Mouse (Mus musculus): ENCODE data around the gene Phactr1.
A peak's percentile ranks its signal among the peaks of the same experiment; 100 is the strongest.

Gene Phactr1

DNA sequence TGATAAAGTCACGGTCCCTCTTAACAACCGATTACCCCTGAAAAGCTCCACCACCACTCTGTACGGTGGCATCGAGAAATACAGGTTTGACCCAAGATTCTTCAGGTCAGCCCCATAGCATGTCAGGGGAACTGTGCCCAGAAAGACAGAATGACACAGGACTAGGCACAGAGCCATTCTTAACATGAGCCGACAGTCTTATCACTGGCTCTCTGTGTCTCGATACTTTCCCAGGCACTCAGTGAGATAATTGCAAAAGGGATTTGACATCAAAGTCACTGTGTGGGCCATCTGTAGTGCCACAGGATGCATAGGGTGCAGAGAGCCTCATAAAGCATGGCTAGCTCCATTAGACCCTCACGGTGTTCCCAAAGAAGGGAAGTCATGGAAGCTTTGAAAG, 453.0 kb downstream of the Phactr1 start:
- no peak for DNase-seq

DNA sequence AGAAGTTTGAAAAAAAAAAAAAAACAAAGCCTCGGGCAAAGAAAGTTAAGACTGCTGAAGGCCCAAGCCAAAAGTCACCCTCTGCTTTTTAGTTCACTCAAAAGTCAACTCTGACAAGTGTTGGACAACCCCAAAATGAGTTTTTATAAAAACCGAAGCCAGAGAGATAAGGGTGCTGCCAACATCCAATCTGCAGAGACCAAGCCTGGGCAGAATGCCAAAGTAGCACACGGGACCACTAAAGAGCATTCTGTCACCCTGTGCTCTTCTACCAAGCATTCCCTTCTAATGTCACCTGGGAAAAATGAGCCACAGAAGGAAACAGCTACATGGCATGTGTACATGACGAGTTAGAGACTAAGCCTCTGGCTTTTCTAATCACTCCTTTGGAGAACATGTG, 454.0 kb downstream of the Phactr1 start:
- no peak for DNase-seq

- DNase-seq = peak; percentile 54 to 57
These were observed 464.4 kb downstream of the Phactr1 start for GRCm38 (mm10) chr13:43144720-43145418.

DNA sequence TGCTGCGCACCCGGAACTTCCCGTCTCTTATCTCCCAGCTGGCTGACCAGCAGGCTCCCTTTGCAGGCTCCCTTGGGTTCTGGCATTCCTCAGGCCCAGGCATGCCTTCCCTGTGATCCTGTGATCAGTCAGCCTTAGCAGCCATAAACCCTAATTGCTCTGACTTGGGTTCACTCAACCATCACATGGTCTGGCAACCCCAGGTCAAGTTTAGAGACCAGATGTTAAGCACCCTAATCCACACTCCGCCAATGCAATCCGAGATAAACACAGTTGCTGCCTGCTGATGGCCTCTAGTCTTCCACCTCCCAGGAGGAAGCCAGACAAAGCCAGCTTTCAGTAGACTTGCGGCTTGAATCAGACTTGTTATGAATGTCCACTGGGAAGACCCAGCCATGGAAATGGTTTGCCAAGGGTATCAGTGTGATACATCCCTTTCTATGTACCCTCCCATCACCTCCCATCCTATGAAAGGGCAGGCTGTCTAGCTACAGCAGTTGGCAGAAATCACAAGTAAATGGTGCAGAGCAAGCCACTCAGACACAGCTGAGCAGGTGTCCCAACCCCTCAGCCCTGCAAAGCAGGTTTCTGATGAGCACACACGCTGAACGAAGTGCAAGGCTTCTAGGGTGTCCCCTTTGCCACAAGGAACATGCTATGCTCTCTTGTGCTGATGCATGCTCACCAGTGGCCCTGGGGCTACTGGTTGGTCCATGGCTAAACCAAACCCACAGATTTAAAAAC, 466.3 kb downstream of the Phactr1 start:
- peak; percentile 69 to 77 for DNase-seq

GRCm38 (mm10) chr13:43148692-43149091, 468.3 kb downstream of the Phactr1 start:
- DNase-seq = no peak

DNA sequence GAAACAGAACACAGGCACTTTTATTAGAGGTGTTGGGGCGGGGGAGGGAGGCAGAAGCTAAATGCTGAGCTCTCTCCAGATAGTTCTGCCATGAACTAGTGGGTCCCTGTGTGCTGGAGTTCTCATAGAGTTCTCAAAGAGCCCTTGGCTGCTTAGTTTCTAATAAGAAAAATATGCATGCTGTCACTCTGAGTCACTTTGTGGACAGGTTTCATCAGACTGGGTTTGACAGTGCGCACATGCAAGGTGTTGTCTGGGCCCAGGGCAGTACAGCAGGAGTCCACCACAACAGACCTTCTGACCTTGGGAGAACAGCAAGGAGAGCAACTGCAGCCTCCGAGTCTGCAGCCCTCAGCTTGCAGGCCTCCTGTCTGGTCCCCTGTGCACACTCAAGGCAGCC, 469.2 kb downstream of the Phactr1 start:
- DNase-seq = no peak

GRCm38 (mm10) chr13:43152005-43152520, 471.6 kb downstream of the Phactr1 start:
- DNase-seq = no peak

DNA sequence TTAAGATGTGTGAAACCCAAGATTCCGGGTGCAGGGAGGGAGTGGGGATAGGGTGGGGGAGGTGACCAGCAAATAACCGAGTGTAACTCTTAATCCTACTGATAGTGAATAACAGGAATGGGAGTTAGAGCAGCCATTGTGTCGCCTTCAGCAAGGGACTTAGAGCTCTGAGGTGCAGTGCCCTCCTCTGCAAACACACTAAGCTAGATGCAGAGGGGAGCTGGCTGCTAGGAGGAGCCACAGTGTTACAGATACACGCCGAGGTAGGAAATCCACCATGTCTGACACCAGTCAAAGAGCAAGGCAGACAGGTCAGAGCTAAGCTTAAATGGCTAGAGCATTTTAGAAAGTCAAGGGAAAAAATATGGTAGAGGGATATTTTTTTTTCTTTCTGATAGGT, 476.9 kb downstream of the Phactr1 start:
- no peak for DNase-seq

GRCm38 (mm10) chr13:43158281-43158680, 477.9 kb downstream of the Phactr1 start:
- DNase-seq = peak; percentile 38 to 51

DNA sequence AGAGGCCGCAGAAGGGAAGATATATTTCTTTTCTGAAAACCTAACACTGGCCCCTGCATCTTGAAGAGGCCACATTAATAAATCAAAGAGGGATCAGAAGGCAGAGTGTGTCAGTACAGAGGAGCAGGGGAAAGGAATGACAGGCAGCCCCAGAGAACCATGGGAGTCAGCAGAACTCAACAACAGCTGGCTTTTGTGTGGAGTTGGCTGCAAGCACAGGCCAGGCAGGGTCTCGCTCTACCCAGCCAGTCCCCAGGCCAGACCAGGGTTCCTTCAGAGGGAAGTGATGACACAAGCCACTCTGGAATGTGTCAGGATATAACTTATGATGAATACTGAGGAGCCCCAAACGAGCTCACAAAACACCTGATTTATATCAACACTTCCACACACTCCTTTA, 479.0 kb downstream of the Phactr1 start:
- DNase-seq = peak; percentile 36 to 46

DNA sequence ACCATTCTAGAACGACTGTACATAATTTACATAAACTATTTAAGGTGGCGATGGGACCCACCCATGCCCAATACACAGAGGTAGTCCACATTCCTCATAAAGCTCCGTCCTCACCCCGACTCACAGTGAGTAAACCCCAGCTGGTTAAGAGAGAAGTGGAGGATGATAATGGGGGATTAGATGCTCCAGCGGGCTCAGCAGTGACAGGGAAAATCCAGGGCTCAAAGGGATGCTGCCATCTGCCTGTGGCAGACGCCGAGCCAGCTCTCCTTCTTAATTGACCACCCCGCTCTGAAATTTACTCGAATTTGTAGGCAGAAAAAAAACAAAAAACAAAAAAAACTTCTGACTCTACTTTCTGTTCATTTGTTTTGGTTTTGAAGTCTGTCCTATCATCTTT, 487.3 kb downstream of the Phactr1 start:
- DNase-seq = no peak

- DNase-seq = peak; percentile 98 to 100
These were observed 490.7 kb downstream of the Phactr1 start, which contains the start of gene Tbc1d7 for GRCm38 (mm10) chr13:43171020-43171710. Tbc1d7 (minus strand) TSS chr13:43171501.

- peak in 1 of 2 experiments; percentile 46 for DNase-seq
These were observed 491.8 kb downstream of the Phactr1 start for GRCm38 (mm10) chr13:43172036-43172713.

DNA sequence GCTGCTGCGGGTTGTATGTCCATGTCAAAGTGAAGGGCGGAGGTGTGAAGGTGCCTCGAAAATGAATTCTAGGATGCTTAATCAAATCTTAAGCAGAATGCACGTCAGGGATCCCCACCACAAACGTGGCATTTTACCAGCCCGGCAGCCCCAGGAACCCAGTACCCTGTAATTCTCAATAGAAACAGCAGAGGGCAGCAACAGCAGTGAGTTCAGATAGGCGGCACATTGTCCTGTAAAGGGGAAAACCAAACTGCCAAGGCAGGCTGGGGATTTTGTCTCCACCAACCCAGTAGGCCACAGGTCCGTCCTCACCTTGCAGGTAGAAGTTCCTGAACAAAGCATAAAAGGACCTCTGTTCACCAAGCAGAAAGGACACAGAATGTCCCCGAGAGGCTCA, 492.8 kb downstream of the Phactr1 start:
- DNase-seq = peak; percentile 80 to 85

DNA sequence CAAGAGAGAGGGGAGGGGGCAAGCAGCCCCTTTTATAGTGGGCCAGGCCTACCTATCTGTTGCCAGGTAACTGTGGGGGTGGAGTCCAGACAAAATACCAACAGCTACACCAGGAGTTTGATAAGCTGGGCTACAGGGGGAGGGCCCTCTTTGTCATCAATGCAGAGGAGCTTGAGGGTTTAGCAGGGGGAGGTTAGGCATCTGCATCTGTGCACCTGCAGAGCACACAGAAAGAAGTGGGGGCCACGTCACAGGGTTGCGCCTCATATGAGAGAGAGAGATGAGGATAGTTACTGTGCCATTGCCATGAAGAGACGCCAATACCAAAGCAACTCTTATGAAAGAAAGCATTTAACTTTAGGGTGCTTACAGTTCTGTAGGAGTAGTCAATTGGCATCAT, 496.3 kb downstream of the Phactr1 start:
- no peak for DNase-seq

DNA sequence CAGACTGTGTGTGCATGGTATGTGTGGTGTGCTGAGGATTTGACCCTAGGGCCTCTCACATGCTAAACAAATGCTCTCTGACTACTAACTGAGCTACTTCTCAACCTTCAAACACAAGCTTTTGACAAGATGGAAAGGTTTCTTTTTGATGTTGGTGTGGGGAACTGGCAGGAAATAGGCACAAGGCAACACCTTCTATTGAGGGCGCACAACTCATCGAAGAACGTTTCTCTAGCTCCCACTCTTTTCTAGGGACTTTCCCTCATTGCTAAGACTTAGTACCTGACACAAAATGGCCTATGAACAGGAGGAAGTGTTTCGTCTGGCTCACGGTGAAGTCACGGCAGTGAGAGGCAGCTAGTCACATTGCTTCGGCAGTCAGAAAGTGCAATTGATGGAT, 496.9 kb downstream of the Phactr1 start:
- no peak for DNase-seq

DNA sequence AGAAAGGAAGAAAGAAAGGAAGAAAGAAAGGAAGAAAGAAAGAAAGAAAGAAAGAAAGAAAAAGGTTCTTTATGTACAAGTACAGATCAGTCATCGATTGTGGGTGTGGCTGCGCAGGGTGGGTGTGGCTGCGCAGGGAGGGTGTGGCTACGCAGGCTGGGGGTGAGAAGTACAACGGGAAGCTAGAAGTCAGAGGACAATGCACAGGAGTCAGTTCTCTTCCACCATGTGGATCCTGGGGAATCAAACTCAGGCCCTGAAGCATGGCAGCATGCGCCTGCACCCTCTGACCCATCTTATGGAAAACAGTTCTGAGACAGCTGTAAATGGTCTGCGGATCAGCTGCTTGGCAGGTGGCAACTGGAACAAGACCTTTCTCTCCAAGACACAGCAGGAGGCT, 500.7 kb downstream of the Phactr1 start:
- no peak for DNase-seq

DNA sequence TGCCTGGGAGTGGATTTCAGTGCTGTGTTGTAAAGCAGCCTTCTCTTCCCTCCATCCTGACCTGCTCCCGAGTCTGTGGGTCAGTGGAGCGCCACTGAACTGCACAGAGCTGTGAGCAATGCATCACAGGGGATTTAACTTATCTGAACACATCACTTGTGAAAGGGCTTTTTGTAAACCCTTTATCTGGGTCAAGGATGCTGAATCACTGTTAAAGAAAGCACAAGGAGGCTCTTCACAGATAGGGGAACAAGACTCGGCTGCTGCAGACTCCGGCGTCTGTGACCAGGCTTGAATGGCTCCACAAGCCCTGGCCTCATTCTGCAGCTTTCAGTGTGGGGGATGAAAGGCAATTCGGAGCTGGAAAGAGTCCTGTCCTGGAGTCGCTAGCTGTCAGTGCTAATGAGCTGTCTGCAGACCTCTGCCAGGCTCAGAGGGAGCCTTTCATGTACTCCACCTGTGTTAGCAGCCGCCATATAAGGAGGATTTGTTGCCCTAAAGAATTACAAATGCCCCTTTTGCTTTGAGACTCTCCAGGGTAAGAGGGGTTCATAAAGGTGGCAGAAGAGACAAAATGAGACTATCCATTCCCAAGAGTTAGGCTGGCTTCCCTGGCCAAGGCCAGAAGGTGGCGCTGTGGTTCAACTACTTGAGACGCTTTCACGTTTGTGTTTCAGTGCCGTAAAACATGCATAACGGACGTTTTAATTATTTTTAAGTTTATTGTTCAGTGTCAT, 502.2 kb downstream of the Phactr1 start:
- DNase-seq = peak; percentile 72 to 91

DNA sequence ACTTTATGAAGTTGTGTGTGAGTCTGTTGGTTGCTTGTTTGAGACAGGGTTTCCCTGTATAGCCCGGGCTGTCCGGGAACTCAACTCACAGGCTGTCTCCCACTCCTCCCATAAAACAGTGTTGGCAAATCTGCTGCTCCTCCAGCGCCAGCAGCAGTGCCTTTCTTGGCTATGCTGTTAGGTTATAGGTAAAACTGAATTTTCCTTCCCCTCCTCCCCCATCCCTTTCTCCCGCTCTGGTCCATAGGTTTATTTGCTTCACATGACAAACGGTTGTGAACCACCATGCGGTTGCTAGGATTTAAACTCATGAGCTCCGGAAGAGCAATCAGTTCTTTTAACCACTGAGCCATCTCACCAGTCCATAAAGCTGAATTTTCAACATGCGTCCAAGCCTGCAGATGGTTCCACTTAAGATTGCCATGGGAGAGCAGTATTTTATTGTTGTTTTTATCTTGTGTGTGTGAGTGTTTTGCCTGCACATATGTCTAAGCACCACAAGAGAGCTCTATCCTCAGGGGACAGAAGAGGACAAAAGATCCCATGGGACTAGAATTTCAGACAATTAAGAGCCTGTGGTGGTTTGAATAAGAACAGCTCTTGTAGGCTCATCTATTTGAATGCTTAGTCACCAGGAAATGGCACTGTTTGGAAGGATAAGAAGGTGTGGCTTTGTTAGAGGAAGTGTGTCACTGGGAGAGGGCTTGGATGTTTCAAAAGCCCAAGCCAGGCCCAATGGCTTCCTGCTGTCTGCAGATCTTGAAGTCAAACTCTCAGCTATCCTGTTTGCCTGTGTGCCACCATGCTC, 503.0 kb downstream of the Phactr1 start:
- no peak for DNase-seq

GRCm38 (mm10) chr13:43187736-43188135, 507.3 kb downstream of the Phactr1 start:
- DNase-seq = no peak
